Mouse (Mus musculus) heart, adult 11 months (tissue): ENCODE data around the gene Glod5.
"Not testable (repeated sequence)": the region's sequence is repeated elsewhere in the genome, so short reads cannot be mapped to it uniquely, and the experiment has no call there.

Experiments used
- DNase-seq: peaks from one replicate; pipeline ENCODE4 v3.0.0; 2022

Gene Glod5

GRCm38 (mm10) chrX:8018286-8018685 is at the start of gene Glod5:
Gene Glod5, minus strand, starts transcription at chrX:8018492.
- no peak for DNase-seq

GRCm38 (mm10) chrX:8051044-8051781 is 32.9 kb upstream of the Glod5 start:
- DNase-seq, result not testable (repeated sequence)

GRCm38 (mm10) chrX:8033009-8033408 is 14.7 kb upstream of the Glod5 start:
- DNase-seq, result no peak

- no peak for DNase-seq
Observed at GRCm38 (mm10) chrX:8026811-8027210, 8.5 kb upstream of the Glod5 start.

GRCm38 (mm10) chrX:8024795-8025194 is 6.5 kb upstream of the Glod5 start:
- no peak for DNase-seq

- DNase-seq, result no peak
Observed at GRCm38 (mm10) chrX:8020111-8020778, 2.0 kb upstream of the Glod5 start.

- no peak for DNase-seq
Observed at GRCm38 (mm10) chrX:8017142-8017541, 1.1 kb downstream of the Glod5 start.

GRCm38 (mm10) chrX:8015675-8016074 is 2.6 kb downstream of the Glod5 start:
- not testable (repeated sequence) for DNase-seq

- no peak for DNase-seq
Observed at GRCm38 (mm10) chrX:8013569-8014314, 4.5 kb downstream of the Glod5 start.

- DNase-seq, result no peak
Observed at GRCm38 (mm10) chrX:8013157-8013556, 5.1 kb downstream of the Glod5 start.

- DNase-seq, result not testable (repeated sequence)
Observed at GRCm38 (mm10) chrX:8009356-8009755, 8.9 kb downstream of the Glod5 start.

GRCm38 (mm10) chrX:8008543-8008942 is 9.7 kb downstream of the Glod5 start:
- DNase-seq, result no peak

- DNase-seq, result no peak
Observed at GRCm38 (mm10) chrX:8002971-8003370, 15.3 kb downstream of the Glod5 start.

- DNase-seq, result no peak
Observed at GRCm38 (mm10) chrX:8002001-8002400, 16.3 kb downstream of the Glod5 start.

GRCm38 (mm10) chrX:8000546-8001192 is 17.6 kb downstream of the Glod5 start:
- DNase-seq, result no peak

- no peak for DNase-seq
Observed at GRCm38 (mm10) chrX:7993068-7993735, 25.1 kb downstream of the Glod5 start.

GRCm38 (mm10) chrX:7992379-7993067 is 25.8 kb downstream of the Glod5 start:
- DNase-seq, result no peak

GRCm38 (mm10) chrX:7981368-7981767 is 36.9 kb downstream of the Glod5 start:
- no peak for DNase-seq

- DNase-seq, result no peak
Observed at GRCm38 (mm10) chrX:7977892-7978291, 40.4 kb downstream of the Glod5 start, which contains the start of gene Gata1. Gene Gata1, minus strand, starts transcription at chrX:7978071.

GRCm38 (mm10) chrX:7971292-7971691 is 47.0 kb downstream of the Glod5 start:
- no peak for DNase-seq

GRCm38 (mm10) chrX:7968899-7969298 is 49.4 kb downstream of the Glod5 start:
- DNase-seq, result no peak

- no peak for DNase-seq
Observed at GRCm38 (mm10) chrX:7968226-7968625, 50.1 kb downstream of the Glod5 start.
